Mouse (Mus musculus) heart, postnatal 0 days (tissue): Measurements from ENCODE around the gene Faf1. TPM values are rescaled to one million over a fixed set of nuclear protein-coding genes. Genes with fewer than 3 reads are reported as not detected.

Experiments
- ATAC-seq: fragments of 200-750 bp; cut with Nextera tagmentation; 2 replicates; pipeline ENCODE4 v1.8.0; 2017; ENCODE audit warnings: low read depth, moderate number of reproducible peaks, moderate library complexity; ENCODE audit not compliant: insufficient read depth
- DNase-seq: peaks from one replicate; pipeline ENCODE4 v3.0.0-alpha.2; 2016; ENCODE audit warnings: low spot score
- H3K27ac ChIP-seq: fragments of 300-500 bp; sonication (generic); 2 replicates; pipeline ENCODE4 v1.5.1; 2014; ENCODE audit warnings: low read depth, mild to moderate bottlenecking
- H3K27me3 ChIP-seq: fragments of 300-500 bp; sonication (generic); 2 replicates; pipeline ENCODE4 v1.6.1; 2014; ENCODE audit warnings: low read length, mixed read lengths; ENCODE audit not compliant: control insufficient read depth, insufficient read depth
- H3K36me3 ChIP-seq: fragments of 300-500 bp; sonication (generic); replicated peaks from 2 replicates; pipeline ENCODE4 v1.6.1; 2014; ENCODE audit warnings: low read length, mixed read lengths; ENCODE audit not compliant: control insufficient read depth, insufficient read depth
- H3K4me1 ChIP-seq: fragments of 300-500 bp; sonication (generic); 2 replicates; pipeline ENCODE4 v1.6.1; 2014; ENCODE audit warnings: antibody characterized with exemption; ENCODE audit not compliant: control insufficient read depth, insufficient read depth
- H3K4me2 ChIP-seq: fragments of 300-500 bp; sonication (generic); 2 replicates; pipeline ENCODE4 v1.6.1; 2014; ENCODE audit warnings: low read depth, mild to moderate bottlenecking, low read length, moderate library complexity
- H3K4me3 ChIP-seq: fragments of 300-500 bp; sonication (generic); 2 replicates; pipeline ENCODE4 v1.5.1; 2014; ENCODE audit warnings: low read depth, low read length
- H3K9ac ChIP-seq: fragments of 300-500 bp; sonication (generic); replicated peaks from 2 replicates; pipeline ENCODE4 v1.6.1; 2014; ENCODE audit warnings: low read depth, low read length, mixed read lengths
- H3K9me3 ChIP-seq: fragments of 300-500 bp; sonication (generic); replicated peaks from 2 replicates; pipeline ENCODE4 v1.6.1; 2016; ENCODE audit warnings: low read length; ENCODE audit not compliant: control insufficient read depth
- CTCF ChIP-seq: IDR thresholded peaks from 2 replicates; pipeline ENCODE4 v1.5.1; 2016; ENCODE audit warnings: antibody characterized with exemption, control low read depth, low read depth
- EP300 ChIP-seq: IDR thresholded peaks from 2 replicates; pipeline ENCODE4 v1.6.1; 2016; ENCODE audit warnings: antibody characterized with exemption, low read depth
- WGBS: fragments of 180-500 bp; shearing (Covaris S2); extraction: QIAGEN DNeasy Blood & Tissue Kit; methylation state at CpG from one replicate; pipeline ENCODE4 v1.1.7; 2014; 5-methylcytosine and 5-hydroxymethylcytosine counted together
- polyA plus RNA-seq: library from polyadenylated mRNA; unstranded; fragments of >200 nt; fragmentation: Nextera tagmentation; extraction: Ambion mirVana; gene quantifications from 2 replicates; pipeline ENCODE4 v1.2.1, GENCODE M21; 2015
- total RNA-seq: library from RNA; depleted of rRNA; stranded (reverse); fragments of >200 nt; gene quantifications from 2 replicates; pipeline ENCODE4 v1.2.3, GENCODE M21; 2014; ENCODE audit warnings: low replicate concordance

Gene Faf1
- total and polyA plus RNA-seq, 2 experiments from 2014 or later = 19.4 to 26.7 TPM

DNA sequence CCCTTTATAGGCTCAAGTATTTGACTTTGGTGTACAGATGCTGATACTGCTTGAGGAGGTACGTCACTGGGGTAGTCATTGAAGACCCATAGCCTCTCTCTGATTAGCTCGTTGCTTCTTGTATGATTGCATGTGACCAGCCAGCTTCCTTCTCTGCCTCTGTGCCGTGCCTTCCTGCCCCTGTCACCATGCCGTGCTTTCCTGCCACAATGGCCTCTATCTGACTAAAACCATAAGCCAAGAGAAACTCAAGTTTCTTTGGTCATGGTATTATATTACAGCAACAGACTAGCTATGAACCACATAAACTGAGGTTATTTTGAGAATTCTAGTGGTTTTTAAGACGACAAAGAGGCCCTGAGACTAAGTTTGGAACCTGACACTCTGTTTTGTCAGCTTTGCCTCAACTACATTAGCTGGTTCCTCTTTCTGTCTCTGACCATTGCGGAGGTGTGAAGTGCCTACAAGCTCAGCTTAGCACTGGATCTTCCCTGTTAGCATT is 211.5 kb downstream of the Faf1 start:
- WGBS = 84% methylated on average over 6 of the region's 6 CpGs
- no peak for ATAC-seq
- H3K4me2 ChIP-seq = no peak overlapping the region
- no peak for TF ChIP-seq CTCF
- no peak for TF ChIP-seq EP300
- H3K27me3 ChIP-seq = no peaks in the 10 kb centered on the region
- H3K4me1 ChIP-seq = no peaks in the 10 kb centered on the region
- H3K9me3 ChIP-seq = peaks cover 13% of the 10 kb centered on the region; the same call in 1 of the 2 replicates
- no peak overlapping the region for H3K27ac ChIP-seq
- no peak overlapping the region for H3K9ac ChIP-seq
- no peak for DNase-seq
- H3K36me3 ChIP-seq = peaks cover 19% of the 10 kb centered on the region
- H3K4me3 ChIP-seq = no peak overlapping the region

DNA sequence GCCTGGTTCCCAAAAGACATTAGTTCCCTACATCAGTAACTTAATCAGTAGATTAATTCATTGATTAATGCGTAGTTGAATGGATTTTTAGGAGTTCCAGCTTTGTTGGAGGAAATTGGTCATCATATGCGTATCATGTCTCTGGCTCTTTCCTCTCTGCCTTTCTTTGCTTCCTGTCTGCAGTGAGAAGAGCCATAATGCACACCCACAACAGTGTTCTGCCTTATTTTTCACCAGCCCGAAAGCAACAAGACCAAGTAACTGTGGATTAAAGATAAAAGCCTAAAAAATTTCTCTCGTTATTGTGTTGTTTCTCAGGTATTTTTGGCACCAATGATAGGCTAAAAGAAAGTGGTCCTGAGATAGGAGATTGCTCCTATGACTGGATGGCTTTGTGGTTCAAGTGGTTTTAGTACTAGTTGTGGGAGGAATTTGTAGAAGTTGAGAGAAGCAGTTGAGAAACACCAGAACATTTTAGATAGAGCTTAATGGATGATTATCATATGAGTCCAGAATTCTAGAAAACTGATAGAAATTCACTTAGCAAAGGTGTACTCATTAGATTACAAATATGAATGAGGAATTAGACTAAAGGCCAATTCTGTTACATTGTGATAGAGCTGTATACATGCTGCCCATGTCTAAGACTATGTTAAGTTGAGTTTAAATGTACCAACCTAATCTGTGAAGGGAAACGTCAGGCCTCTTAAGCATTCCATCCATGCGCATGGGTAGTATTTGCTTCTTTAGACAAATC is 221.6 kb downstream of the Faf1 start:
- WGBS = 81% methylated on average over 6 of the region's 6 CpGs
- Histone ChIP-seq H3K36me3 (peaks cover 8% of the 10 kb centered on the region; the same call in 1 of the 2 replicates), H3K27me3 (no peaks in the 10 kb centered on the region), H3K4me1 (no peaks in the 10 kb centered on the region), H3K4me2 (no peak overlapping the region), H3K9me3 (no peaks in the 10 kb centered on the region), H3K27ac (no peak overlapping the region), H3K4me3 (no peak overlapping the region), H3K9ac (no peak overlapping the region)
- TF ChIP-seq CTCF (no peak), EP300 (no peak)
- no peak for DNase-seq
- no peak for ATAC-seq

DNA sequence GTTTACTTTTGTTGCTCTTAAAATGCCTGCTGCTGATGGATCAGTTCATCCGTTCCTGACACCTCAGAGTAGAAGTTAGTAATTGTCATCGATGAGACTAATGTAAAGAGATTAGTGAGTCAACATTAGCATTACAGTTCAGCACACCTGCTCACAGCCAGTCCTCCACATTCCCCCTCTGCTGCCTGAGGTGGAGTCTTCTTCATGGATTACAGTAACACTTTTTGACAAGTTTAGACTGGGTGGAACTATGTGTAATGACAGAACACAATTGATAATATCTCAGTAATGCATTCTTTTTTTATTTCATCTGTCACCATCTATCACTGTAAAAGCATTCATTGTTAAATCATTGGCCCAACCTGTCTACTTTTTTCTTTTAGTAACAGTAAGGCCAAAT is 224.7 kb downstream of the Faf1 start:
- H3K9ac ChIP-seq = no peak overlapping the region
- DNase-seq (no peak), ATAC-seq (no peak)
- no peaks in the 10 kb centered on the region for H3K27me3 ChIP-seq
- H3K36me3 ChIP-seq = peaks cover 8% of the 10 kb centered on the region; the same call in 1 of the 2 replicates
- H3K4me1 ChIP-seq = no peaks in the 10 kb centered on the region
- no peak overlapping the region for H3K4me3 ChIP-seq
- H3K4me2 ChIP-seq = no peak overlapping the region
- WGBS = 87% methylated on average over 2 of the region's 2 CpGs
- TF ChIP-seq CTCF = no peak
- no peak for TF ChIP-seq EP300
- H3K9me3 ChIP-seq = no peaks in the 10 kb centered on the region
- no peak overlapping the region for H3K27ac ChIP-seq

DNA sequence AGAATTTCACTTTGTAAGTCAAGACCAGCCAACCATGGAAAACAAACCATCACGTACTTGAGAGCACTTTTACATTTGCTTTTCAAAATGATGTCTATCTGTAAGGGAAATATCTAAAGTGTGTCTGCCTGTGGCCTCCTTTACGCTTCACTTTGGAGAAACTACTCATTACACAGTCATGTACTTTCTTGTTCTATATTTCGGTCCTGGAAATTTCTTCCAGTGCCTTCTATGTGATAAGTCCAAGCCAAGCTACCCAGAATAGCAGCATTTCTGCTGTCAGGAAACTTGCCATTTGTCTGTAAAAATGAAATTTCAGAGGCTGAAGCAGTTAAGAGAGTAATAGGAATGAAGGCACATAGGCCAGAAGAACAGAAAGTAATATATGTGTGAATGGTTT is 228.1 kb downstream of the Faf1 start:
- 85% methylated on average over 3 of the region's 3 CpGs for WGBS
- Histone ChIP-seq H3K9me3 (no peaks in the 10 kb centered on the region), H3K36me3 (peaks cover 8% of the 10 kb centered on the region; the same call in 1 of the 2 replicates), H3K27me3 (no peaks in the 10 kb centered on the region), H3K4me2 (no peak overlapping the region), H3K9ac (no peak overlapping the region), H3K27ac (no peak overlapping the region), H3K4me1 (no peaks in the 10 kb centered on the region; the same call in 1 of the 2 replicates), H3K4me3 (no peak overlapping the region)
- TF ChIP-seq EP300 (no peak), CTCF (no peak)
- ATAC-seq (no peak), DNase-seq (no peak)

DNA sequence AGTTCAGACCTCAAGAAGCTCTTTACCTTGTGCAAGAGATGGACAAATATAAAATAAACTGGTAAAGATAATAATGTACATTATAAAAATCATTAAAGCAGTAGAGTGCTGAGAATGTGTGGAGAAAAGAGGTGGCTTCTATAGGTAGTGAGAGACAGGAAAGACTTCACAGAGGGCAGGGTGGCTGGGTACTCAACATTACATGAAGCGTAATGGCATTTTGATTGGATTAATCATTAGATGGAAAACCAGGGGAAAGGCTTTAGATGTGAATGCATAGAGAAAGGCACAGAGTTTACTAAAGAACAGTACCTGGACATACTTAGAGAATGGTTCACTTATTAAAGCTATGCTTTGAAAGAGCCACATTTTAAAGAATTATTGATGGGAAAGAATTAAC is 252.7 kb downstream of the Faf1 start:
- no peaks in the 10 kb centered on the region for H3K4me1 ChIP-seq
- H3K9ac ChIP-seq = no peak overlapping the region
- no peak for TF ChIP-seq CTCF
- TF ChIP-seq EP300 = no peak
- 97% methylated on average over 1 of the region's 1 CpGs for WGBS
- DNase-seq (no peak), ATAC-seq (no peak)
- no peaks in the 10 kb centered on the region for H3K9me3 ChIP-seq
- peaks cover 7% of the 10 kb centered on the region; the same call in 1 of the 2 replicates for H3K36me3 ChIP-seq
- H3K4me3 ChIP-seq = no peak overlapping the region
- H3K27me3 ChIP-seq = no peaks in the 10 kb centered on the region
- no peak overlapping the region for H3K27ac ChIP-seq
- H3K4me2 ChIP-seq = no peak overlapping the region

DNA sequence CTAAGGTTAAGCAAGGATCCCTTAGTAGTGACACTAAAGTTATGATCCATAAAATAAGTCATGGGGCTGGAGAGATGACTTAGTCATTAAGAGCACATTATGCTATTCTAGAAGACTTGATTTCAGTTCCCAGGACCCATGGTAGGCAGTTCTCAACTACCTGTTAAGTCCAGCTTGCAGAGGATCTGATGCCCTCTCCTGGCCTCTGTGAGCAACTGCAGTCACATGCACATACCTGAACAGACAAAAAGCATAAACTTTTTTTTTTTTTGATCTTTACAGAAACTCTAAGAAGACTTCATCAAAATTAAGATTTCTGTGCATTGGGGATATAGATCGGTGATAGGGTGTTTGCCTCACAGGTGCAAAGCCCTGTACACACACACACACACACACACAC is 254.1 kb downstream of the Faf1 start:
- Histone ChIP-seq H3K4me2 (no peak overlapping the region), H3K27ac (no peak overlapping the region), H3K27me3 (no peaks in the 10 kb centered on the region), H3K9ac (no peak overlapping the region), H3K4me3 (no peak overlapping the region), H3K9me3 (no peaks in the 10 kb centered on the region), H3K36me3 (peaks cover 9% of the 10 kb centered on the region), H3K4me1 (no peaks in the 10 kb centered on the region)
- TF ChIP-seq CTCF (no peak), EP300 (no peak)
- ATAC-seq = no peak
- WGBS = 100% methylated on average over 1 of the region's 1 CpGs
- DNase-seq = no peak
